Mouse (Mus musculus) MEL (cell line): ENCODE measurements at regions not wholly inside any gene's neighbourhood (a gene's known extent, or its start where the extent isn't known, plus 50 kb on each side); places are given as distances from the start of the nearest gene placed in this dataset.

Experiments
- DNase-seq: peaks from one replicate; pipeline ENCODE4 v3.0.0; 2011; ENCODE audit warnings: low read depth, low spot score
- H3K27ac ChIP-seq: 2 replicates; pipeline ENCODE4 v1.5.1; 2012; ENCODE audit warnings: low read depth, mild to moderate bottlenecking, control low read depth, low read length, moderate library complexity; ENCODE audit not compliant: control insufficient read depth
- H3K27me3 ChIP-seq, 2 experiments: fragments of 150-350 bp in 1 of 2; sonication (generic) in 1 of 2; 2 replicates each; pipeline ENCODE4 v1.6.1; 2012; ENCODE audit warnings: low read length in 2 of 2, mild to moderate bottlenecking in 2 of 2, improper control_type of control experiment in 1 of 2, moderate library complexity in 1 of 2; ENCODE audit not compliant: insufficient read depth in 2 of 2, control insufficient read depth in 1 of 2
- H3K36me3 ChIP-seq, 2 experiments: 2 replicates each; pipeline ENCODE4 v1.6.1; 2012 to 2014; ENCODE audit warnings: low read length in 2 of 2, improper control_type of control experiment in 1 of 2, inconsistent platforms in 1 of 2, mild to moderate bottlenecking in 1 of 2; ENCODE audit not compliant: insufficient read depth in 2 of 2, control insufficient read depth in 1 of 2
- H3K4me1 ChIP-seq, 2 experiments: fragments of 150-350 bp in 1 of 2; sonication (generic) in 1 of 2; 2 replicates each; pipeline ENCODE4 v1.6.1; 2012; ENCODE audit warnings: low read length in 2 of 2, improper control_type of control experiment in 1 of 2, mild to moderate bottlenecking in 1 of 2; ENCODE audit not compliant: insufficient read depth in 2 of 2, control insufficient read depth in 1 of 2
- H3K4me3 ChIP-seq, 2 experiments: fragments of 150-350 bp in 1 of 2; sonication (generic) in 1 of 2; 2 replicates each; pipeline ENCODE4 v1.5.1; 2012; ENCODE audit warnings: low read depth in 2 of 2, low read length in 2 of 2, mild to moderate bottlenecking in 2 of 2, moderate library complexity in 2 of 2, control low read depth in 1 of 2, improper control_type of control experiment in 1 of 2; ENCODE audit not compliant: control insufficient read depth in 1 of 2, insufficient read depth in 1 of 2
- H3K79me2 ChIP-seq: 2 replicates; pipeline ENCODE4 v1.6.1; 2012; ENCODE audit warnings: mild to moderate bottlenecking, low read length, moderate library complexity; ENCODE audit not compliant: control insufficient read depth, poor library complexity, insufficient read depth
- H3K9ac ChIP-seq: 2 replicates; pipeline ENCODE4 v1.6.1; 2012; ENCODE audit warnings: low read depth, mild to moderate bottlenecking, control low read depth, low read length, moderate library complexity; ENCODE audit not compliant: control insufficient read depth, poor library complexity, severe bottlenecking
- H3K9me3 ChIP-seq: fragments of 150-350 bp; sonication (generic); replicated peaks from 2 replicates; pipeline ENCODE4 v1.6.1; 2012; ENCODE audit warnings: mild to moderate bottlenecking, low read length, improper control_type of control experiment, moderate library complexity; ENCODE audit not compliant: insufficient read depth
- BHLHE40 ChIP-seq: IDR thresholded peaks from 2 replicates; pipeline ENCODE4 v1.6.1; 2012; ENCODE audit warnings: low read depth, mild to moderate bottlenecking, inconsistent platforms, low read length, improper control_type of control experiment, borderline replicate concordance
- CHD1 ChIP-seq: IDR thresholded peaks from 2 replicates; pipeline ENCODE4 v1.6.1; 2012; ENCODE audit warnings: low read depth, mild to moderate bottlenecking, inconsistent platforms, low read length, improper control_type of control experiment
- CTCF ChIP-seq, 3 experiments: IDR thresholded peaks in 2 of 3; conservative IDR thresholded peaks in 1 of 3; 2 replicates each; pipeline ENCODE4 v1.5.1; 2011 to 2012; ENCODE audit warnings: low read length in 3 of 3, low read depth in 2 of 3, mild to moderate bottlenecking in 2 of 3, improper control_type of control experiment in 1 of 3, inconsistent platforms in 1 of 3, mixed read lengths in 1 of 3, moderate library complexity in 1 of 3; ENCODE audit not compliant: control insufficient read depth in 1 of 3, insufficient read depth in 1 of 3, poor library complexity in 1 of 3, severe bottlenecking in 1 of 3
- GABPA ChIP-seq: IDR thresholded peaks from 2 replicates; pipeline ENCODE4 v1.6.1; 2012; ENCODE audit warnings: low read depth, mild to moderate bottlenecking, inconsistent platforms, low read length, improper control_type of control experiment, moderate library complexity
- GATA1 ChIP-seq: IDR thresholded peaks from 2 replicates; pipeline ENCODE4 v1.6.1; 2011; ENCODE audit warnings: low read depth, low read length, improper control_type of control experiment
- HCFC1 ChIP-seq: IDR thresholded peaks from 2 replicates; pipeline ENCODE4 v1.6.1; 2012; ENCODE audit warnings: low read depth, mild to moderate bottlenecking, inconsistent platforms, low read length, improper control_type of control experiment, moderate library complexity
- JUND ChIP-seq: IDR thresholded peaks from 2 replicates; pipeline ENCODE4 v1.6.1; 2011; ENCODE audit warnings: low read depth, mild to moderate bottlenecking, improper control_type of control experiment, low read length
- KAT2A ChIP-seq: conservative IDR thresholded peaks from 2 replicates; pipeline ENCODE4 v1.6.1; 2012; ENCODE audit warnings: low read depth, low read length, improper control_type of control experiment, inconsistent platforms
- MAX ChIP-seq: IDR thresholded peaks from 2 replicates; pipeline ENCODE4 v1.6.1; 2011; ENCODE audit warnings: low read length, improper control_type of control experiment
- MEF2A ChIP-seq: IDR thresholded peaks from 2 replicates; pipeline ENCODE4 v1.6.1; 2014; ENCODE audit warnings: low read depth, mild to moderate bottlenecking, inconsistent platforms, low read length, improper control_type of control experiment; ENCODE audit not compliant: poor library complexity, insufficient replicate concordance, severe bottlenecking; ENCODE audit errors: extremely low read depth
- MXI1 ChIP-seq: IDR thresholded peaks from 2 replicates; pipeline ENCODE4 v1.6.1; 2011; ENCODE audit warnings: mild to moderate bottlenecking, low read depth, low read length, improper control_type of control experiment
- NELFE ChIP-seq: IDR thresholded peaks from 2 replicates; pipeline ENCODE4 v1.6.1; 2011; ENCODE audit warnings: low read depth, low read length, improper control_type of control experiment
- NRF1 ChIP-seq: IDR thresholded peaks from 2 replicates; pipeline ENCODE4 v1.6.1; 2014; ENCODE audit warnings: low read depth, mild to moderate bottlenecking, inconsistent platforms, low read length, improper control_type of control experiment, moderate library complexity; ENCODE audit not compliant: poor library complexity, insufficient read depth, severe bottlenecking
- POLR2AphosphoS2 ChIP-seq: IDR thresholded peaks from 2 replicates; pipeline ENCODE4 v1.6.1; 2011; ENCODE audit warnings: low read length, improper control_type of control experiment
- POLR2AphosphoS5 ChIP-seq: IDR thresholded peaks from 2 replicates; pipeline ENCODE4 v1.6.1; 2012; ENCODE audit warnings: low read depth, borderline replicate concordance, mild to moderate bottlenecking, inconsistent platforms, low read length, moderate library complexity, mixed read lengths
- RAD21 ChIP-seq: IDR thresholded peaks from 2 replicates; pipeline ENCODE4 v1.6.1; 2011; ENCODE audit warnings: mild to moderate bottlenecking, low read depth, low read length, improper control_type of control experiment
- RCOR1 ChIP-seq: IDR thresholded peaks from 2 replicates; pipeline ENCODE4 v1.6.1; 2012; ENCODE audit warnings: low read depth, mild to moderate bottlenecking, inconsistent platforms, low read length, improper control_type of control experiment
- SIN3A ChIP-seq: IDR thresholded peaks from 2 replicates; pipeline ENCODE4 v1.6.1; 2012; ENCODE audit warnings: low read length, improper control_type of control experiment, inconsistent platforms
- TCF12 ChIP-seq: IDR thresholded peaks from 2 replicates; pipeline ENCODE4 v1.6.1; 2014; ENCODE audit warnings: low read depth, mild to moderate bottlenecking, inconsistent platforms, low read length, improper control_type of control experiment, moderate library complexity
- ZC3H11A ChIP-seq: IDR thresholded peaks from 2 replicates; pipeline ENCODE4 v1.6.1; 2012; ENCODE audit warnings: low read depth, mild to moderate bottlenecking, inconsistent platforms, low read length, improper control_type of control experiment
- ZKSCAN1 ChIP-seq: IDR thresholded peaks from 2 replicates; pipeline ENCODE4 v1.6.1; 2012; ENCODE audit warnings: low read depth, mild to moderate bottlenecking, inconsistent platforms, low read length, improper control_type of control experiment, moderate library complexity
- ZMIZ1 ChIP-seq: IDR thresholded peaks from 2 replicates; pipeline ENCODE4 v1.6.1; 2012; ENCODE audit warnings: low read depth, mild to moderate bottlenecking, inconsistent platforms, low read length, improper control_type of control experiment, moderate library complexity
- ZNF384 ChIP-seq: IDR thresholded peaks from 2 replicates; pipeline ENCODE4 v1.6.1; 2012; ENCODE audit warnings: low read depth, mild to moderate bottlenecking, inconsistent platforms, low read length, improper control_type of control experiment

GRCm38 (mm10) chr15:37124951-37125350, 117.4 kb upstream of the Zfp706 start:
- TF ChIP-seq KAT2A (no peak), CHD1 (no peak), SIN3A (no peak), NRF1 (no peak), GABPA (no peak), RAD21 (no peak), HCFC1 (no peak), ZNF384 (no peak), RCOR1 (no peak), MAX (no peak), ZKSCAN1 (no peak), CTCF (IDR thresholded peaks at IDR 0.05 in 2 of 3, conservative IDR thresholded peaks at IDR 0.05 in 1 of 3; ENCODE audit: control insufficient read depth in 1 of 3, insufficient read depth in 1 of 3, low read depth in 2 of 3, low read length in 3 of 3, poor library complexity in 1 of 3, severe bottlenecking in 1 of 3) (no peak), POLR2AphosphoS2 (no peak), JUND (no peak), TCF12 (no peak), ZMIZ1 (no peak), NELFE (no peak), MEF2A (no peak)
- Histone ChIP-seq H3K27me3 (peaks cover 3 to 5% of the 10 kb centered on the region in 2 experiments), H3K9ac (no peak overlapping the region), H3K27ac (no peak overlapping the region), H3K4me3 (no peak overlapping the region), H3K4me1 (no peaks in the 10 kb centered on the region), H3K79me2 (no peaks in the 10 kb centered on the region), H3K9me3 (no peaks in the 10 kb centered on the region), H3K36me3 (no peaks in the 10 kb centered on the region)
- no peak for DNase-seq

DNA sequence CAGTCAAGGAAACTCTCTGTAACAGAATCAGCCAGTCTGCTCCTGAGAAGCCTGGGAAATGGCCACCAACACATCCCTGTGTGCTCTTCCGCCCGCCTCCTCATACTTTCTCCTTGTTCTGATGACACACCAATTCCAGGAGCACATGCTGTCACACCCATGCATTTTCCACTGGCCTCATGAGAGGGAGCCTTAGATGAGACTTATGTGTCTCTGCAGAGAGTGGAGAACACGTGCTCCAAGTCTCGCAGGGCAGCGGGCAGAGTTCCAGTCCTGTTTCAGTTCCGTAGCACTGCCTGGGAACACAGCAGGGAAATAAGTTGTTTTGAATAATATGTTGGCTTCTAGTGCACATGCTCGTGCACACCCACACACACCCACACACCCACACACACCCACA, 116.7 kb upstream of the Zfp706 start:
- Histone ChIP-seq H3K4me1 (no peaks in the 10 kb centered on the region), H3K27me3 (peaks cover 3 to 5% of the 10 kb centered on the region in 2 experiments), H3K36me3 (no peaks in the 10 kb centered on the region), H3K4me3 (no peak overlapping the region), H3K27ac (no peak overlapping the region), H3K9me3 (no peaks in the 10 kb centered on the region), H3K9ac (no peak overlapping the region), H3K79me2 (no peaks in the 10 kb centered on the region)
- no peak for DNase-seq
- TF ChIP-seq MXI1 (no peak), BHLHE40 (no peak), MAX (no peak), POLR2AphosphoS5 (no peak), ZNF384 (no peak), GATA1 (no peak), RCOR1 (no peak), ZC3H11A (no peak), MEF2A (no peak)
